Mouse (Mus musculus) Patski (cell line): ENCODE results near the gene Tmem110. TPM values are rescaled to one million over a fixed set of nuclear protein-coding genes. Genes with fewer than 3 reads are reported as not detected.

Experiments used
- ATAC-seq: fragments of 100-300 bp; one replicate; pipeline ENCODE4 v1.8.0; 2021
- CTCF ChIA-PET: fragments of 350-600 bp; sonication (Branson Sonifier 250); formaldehyde crosslinking; loops from one replicate; lab custom pipeline; 2022; ENCODE audit warnings: inconsistent platforms; lab: Charles Lee
- POLR2A ChIA-PET: fragments of 350-600 bp; sonication (Branson Sonifier 250); formaldehyde crosslinking; loops from one replicate; lab custom pipeline; 2022; ENCODE audit warnings: antibody characterized with exemption, inconsistent platforms; lab: Charles Lee
- DNase-seq: peaks from one replicate; pipeline ENCODE4 v3.0.0-alpha.2; 2011; ENCODE audit warnings: low read depth, low spot score
- H3K27me3 ChIP-seq: fragments of 371-371 bp; one replicate; pipeline ENCODE4 v1.5.1; 2021
- CTCF ChIP-seq: fragments of 100-300 bp; IDR thresholded peaks from one replicate; pipeline ENCODE4 v1.5.1; 2021
- in situ Hi-C: fragments of 300-500 bp; cut with MboI; formaldehyde crosslinking; loops from 3 replicates; pipeline ENCODE4 v1.11.1; 2018; ENCODE audit warnings: low pct_unique_long_range_greater_than_20kb, mixed read lengths
- polyA plus RNA-seq: library from polyadenylated mRNA; unstranded; gene quantifications from one replicate; pipeline ENCODE4 v1.2.3, GENCODE M21; 2021

Tmem110 gene
- polyA plus RNA-seq, 1 experiment from 2014 or later, result 15.0 TPM

DNA sequence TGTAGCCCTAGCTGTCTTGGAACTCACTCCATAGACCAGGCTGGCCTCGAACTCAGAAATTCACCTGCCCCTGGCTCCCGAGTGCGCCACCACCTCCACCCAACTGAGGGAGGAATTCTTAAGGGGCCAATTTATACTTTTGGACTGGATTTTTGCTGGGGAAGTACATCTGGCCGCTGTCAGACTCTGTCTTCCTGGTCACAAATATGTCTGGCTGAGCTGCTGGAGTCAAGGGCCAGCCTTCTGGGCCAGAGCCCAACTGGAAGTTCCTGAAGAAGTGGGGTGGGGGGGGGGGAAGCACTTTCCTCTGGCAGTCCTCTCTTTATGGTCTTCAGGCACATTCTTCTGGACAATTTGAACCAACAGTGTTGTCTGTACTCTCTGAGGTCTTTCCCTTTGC, 2.7 kb downstream of the Tmem110 start:
- no peaks in the 10 kb centered on the region for H3K27me3 ChIP-seq
- in situ Hi-C loops, result no loop called here
- DNase-seq (no peak), ATAC-seq (no peak)
- no peak for TF ChIP-seq CTCF
- POLR2A ChIA-PET, result no interaction called here
- CTCF ChIA-PET, result no interaction called here

- TF ChIP-seq CTCF, result no peak
- in situ Hi-C loops, result no loop called here
- ATAC-seq (no peak), DNase-seq (no peak)
- POLR2A ChIA-PET, result interaction anchor here (1.0 kb wide), 1 partner anchor 19 kb away, joined by 3 read pairs; no protein-coding TSS in a partner anchor
- H3K27me3 ChIP-seq, result no peaks in the 10 kb centered on the region
- CTCF ChIA-PET, result interaction anchor here (1.4 kb wide), 1 partner anchor 10 kb away, joined by 3 read pairs; no protein-coding TSS in a partner anchor
These were observed 3.5 kb downstream of the Tmem110 start for GRCm38 (mm10) chr14:30828635-30829460.

DNA sequence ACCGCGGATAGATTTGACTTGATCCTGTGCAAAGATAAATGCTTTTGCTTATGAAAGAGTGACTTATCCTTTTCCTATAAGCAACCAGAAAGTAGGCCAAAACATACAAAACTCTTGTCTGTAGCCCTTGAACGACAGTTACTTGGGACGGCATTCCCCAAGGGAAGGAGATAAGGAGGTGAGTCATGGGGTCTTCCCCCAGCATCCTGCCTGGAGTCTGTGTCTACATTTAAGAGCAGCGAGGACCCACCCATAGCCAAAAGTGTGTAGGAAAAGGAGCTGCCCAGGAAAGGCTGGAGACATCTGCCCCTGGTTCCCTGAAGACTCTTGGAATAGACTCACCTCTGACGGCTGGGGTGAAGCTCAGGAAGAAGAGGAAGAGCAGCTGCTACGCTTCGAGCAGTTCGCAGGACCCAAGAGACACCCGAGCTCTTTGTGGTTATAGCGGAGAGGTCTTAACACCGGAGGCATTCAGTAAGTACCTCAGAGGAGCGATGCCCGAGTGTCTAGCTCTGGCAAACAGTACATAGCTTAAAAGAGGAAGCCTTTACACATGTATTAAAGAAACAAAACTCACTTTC, 12.1 kb downstream of the Tmem110 start:
- in situ Hi-C loops, result no loop called here
- ChIA-PET POLR2A (no interaction called here), CTCF (no interaction called here)

DNA sequence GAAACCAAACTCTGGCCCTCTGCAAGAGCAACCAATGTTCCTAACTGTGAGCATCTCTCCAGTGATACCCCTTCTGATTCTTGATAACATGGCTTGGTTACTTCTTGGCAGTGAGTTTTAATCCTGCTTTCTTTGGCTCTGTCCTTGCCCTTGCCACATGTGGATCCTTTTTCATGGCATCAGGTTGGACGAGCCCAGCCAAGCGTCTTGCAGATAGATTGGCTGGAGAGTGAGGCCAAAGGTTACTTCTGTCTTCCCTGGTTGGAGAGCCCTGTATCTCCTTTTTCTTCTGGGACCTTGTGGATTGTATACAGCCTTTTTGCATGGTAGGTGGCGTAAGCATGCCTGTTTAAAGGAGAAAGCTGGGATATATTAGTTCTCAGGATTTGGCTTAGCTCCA, 18.3 kb downstream of the Tmem110 start:
- TF ChIP-seq CTCF, result no peak

More for the DNA sequence above, 12.1 kb downstream of the Tmem110 start:
- H3K27me3 ChIP-seq, result no peaks in the 10 kb centered on the region
- TF ChIP-seq CTCF, result no peak
- ATAC-seq (no peak), DNase-seq (no peak)

DNA sequence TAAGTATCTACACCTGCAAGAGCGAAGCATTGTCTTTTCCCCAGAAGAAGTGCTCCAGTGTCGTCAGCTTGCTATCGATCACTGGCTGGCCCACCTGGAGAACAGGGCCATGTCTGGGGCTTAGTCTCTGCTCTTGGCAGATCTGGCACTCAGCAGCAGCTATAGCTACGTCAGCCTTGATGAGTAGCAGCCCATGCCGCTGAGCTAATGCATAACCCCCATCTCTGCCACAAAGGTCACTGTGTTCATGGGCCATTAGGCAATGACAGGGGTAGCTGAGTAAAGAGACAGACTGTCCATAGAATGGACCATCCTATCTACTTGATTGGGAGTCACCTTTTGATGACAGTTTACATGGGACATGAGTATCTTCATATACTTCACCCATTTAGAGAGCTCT, 25.1 kb downstream of the Tmem110 start:
- CTCF ChIA-PET, result no interaction called here
- no peak for TF ChIP-seq CTCF
- in situ Hi-C loops, result no loop called here
- POLR2A ChIA-PET, result no interaction called here
- H3K27me3 ChIP-seq, result no peaks in the 10 kb centered on the region
- ATAC-seq, result no peak
- DNase-seq, result no peak

More for the DNA sequence above, 18.3 kb downstream of the Tmem110 start:
- ChIA-PET POLR2A (no interaction called here), CTCF (interaction anchor here (1.3 kb wide), 1 partner anchor 23 kb away, joined by 5 read pairs; no protein-coding TSS in a partner anchor)
- in situ Hi-C loops, result no loop called here
- DNase-seq (no peak), ATAC-seq (no peak)
- no peaks in the 10 kb centered on the region for H3K27me3 ChIP-seq

- POLR2A ChIA-PET, result no interaction called here
- ATAC-seq, result no peak
- TF ChIP-seq CTCF, result no peak
- H3K27me3 ChIP-seq, result no peaks in the 10 kb centered on the region
- in situ Hi-C loops, result no loop called here
- DNase-seq, result no peak
- CTCF ChIA-PET, result interaction anchor here (1.9 kb wide), 1 partner anchor 15 kb away, joined by 6 read pairs; no protein-coding TSS in a partner anchor
These were observed 26.9 kb downstream of the Tmem110 start for GRCm38 (mm10) chr14:30852325-30852724.

DNA sequence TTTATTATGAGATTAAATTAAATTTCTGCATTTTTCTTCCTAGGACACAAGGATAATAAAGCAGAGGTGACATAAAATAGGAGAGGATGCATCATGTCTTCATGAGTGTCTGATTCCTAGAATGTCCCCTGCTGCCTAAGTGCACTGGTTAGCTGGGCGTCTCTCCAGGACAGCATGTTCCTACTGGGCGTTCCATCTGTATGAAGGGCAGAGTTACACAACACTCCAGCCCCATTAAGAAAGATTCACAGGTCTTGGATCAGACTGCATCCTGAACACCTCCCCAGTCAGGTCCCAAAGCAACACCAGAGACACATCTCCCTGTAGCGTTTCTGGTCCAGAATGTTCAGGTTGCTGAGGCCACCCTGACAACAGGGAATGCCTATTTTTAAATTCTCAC, 29.9 kb downstream of the Tmem110 start:
- TF ChIP-seq CTCF, result no peak
- in situ Hi-C loops, result no loop called here
- DNase-seq (no peak), ATAC-seq (no peak)
- POLR2A ChIA-PET, result no interaction called here
- no peaks in the 10 kb centered on the region for H3K27me3 ChIP-seq
- CTCF ChIA-PET, result interaction anchor here (1.0 kb wide), 1 partner anchor 12 kb away, joined by 3 read pairs; no protein-coding TSS in a partner anchor

DNA sequence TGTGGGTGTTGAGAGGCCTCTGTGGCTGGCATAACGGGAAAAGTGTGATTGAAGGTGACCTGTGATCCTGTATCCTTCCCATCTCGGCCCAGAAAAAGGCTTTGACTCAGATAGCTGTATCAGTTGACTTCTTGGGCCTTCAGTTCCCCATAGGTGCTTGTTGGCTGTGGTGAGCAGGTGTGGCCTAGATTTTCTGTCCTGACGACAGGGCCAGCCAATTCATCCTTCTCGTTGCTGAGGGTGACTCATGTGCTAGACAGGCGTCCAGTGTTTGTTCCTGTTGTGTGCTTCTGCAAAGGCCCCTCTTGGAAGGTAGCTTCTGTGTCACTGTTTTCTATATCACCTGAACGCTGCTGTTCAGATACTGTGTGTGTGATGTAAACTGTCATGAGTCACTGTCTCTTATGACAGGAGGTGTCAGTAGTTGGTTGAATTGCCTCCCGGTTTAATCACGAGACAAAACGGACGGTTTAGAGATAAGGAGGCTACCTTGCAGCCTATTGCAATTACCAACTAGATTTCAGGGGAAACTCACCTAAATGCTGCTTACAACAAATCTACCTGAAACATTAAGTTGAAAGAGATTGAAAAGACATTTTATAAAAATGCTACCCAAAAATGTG, 31.6 kb downstream of the Tmem110 start:
- H3K27me3 ChIP-seq, result no peaks in the 10 kb centered on the region
- ChIA-PET CTCF (interaction anchor here (1.0 to 1.7 kb wide), 4 partner anchors 10 to 86 kb away, joined by 3 to 11 read pairs (median 6); partner anchors contain the start of gene Itih1), POLR2A (no interaction called here)
- in situ Hi-C loops, result no loop called here
- DNase-seq (no peak), ATAC-seq (no peak)
- no peak for TF ChIP-seq CTCF

DNA sequence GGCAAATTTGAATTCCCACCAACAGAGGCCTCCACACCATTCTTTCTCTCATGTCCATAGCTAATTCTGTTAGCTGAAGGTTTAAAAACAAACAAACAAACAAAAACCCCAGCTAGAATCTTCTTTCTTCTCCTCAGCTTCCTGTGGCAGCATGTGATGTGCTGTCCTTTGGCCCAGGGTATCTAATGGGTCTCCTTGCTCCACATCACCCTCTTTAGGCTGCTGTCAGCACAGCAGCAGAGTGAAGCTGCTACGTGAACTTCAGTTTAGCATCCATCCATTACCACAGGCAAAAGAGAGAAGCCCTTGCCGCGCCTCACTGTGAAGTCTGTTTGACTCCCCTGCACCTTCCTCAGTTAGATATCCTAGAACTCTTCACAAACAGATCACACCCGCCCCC, 32.6 kb downstream of the Tmem110 start:
- CTCF ChIA-PET, result interaction anchor here (1.0 to 1.7 kb wide), 4 partner anchors 9 to 85 kb away, joined by 3 to 11 read pairs (median 6); partner anchors contain the start of gene Itih1
- DNase-seq (no peak), ATAC-seq (no peak)
- H3K27me3 ChIP-seq, result no peaks in the 10 kb centered on the region
- in situ Hi-C loops, result no loop called here
- peak; percentile 45 for TF ChIP-seq CTCF
- POLR2A ChIA-PET, result no interaction called here

DNA sequence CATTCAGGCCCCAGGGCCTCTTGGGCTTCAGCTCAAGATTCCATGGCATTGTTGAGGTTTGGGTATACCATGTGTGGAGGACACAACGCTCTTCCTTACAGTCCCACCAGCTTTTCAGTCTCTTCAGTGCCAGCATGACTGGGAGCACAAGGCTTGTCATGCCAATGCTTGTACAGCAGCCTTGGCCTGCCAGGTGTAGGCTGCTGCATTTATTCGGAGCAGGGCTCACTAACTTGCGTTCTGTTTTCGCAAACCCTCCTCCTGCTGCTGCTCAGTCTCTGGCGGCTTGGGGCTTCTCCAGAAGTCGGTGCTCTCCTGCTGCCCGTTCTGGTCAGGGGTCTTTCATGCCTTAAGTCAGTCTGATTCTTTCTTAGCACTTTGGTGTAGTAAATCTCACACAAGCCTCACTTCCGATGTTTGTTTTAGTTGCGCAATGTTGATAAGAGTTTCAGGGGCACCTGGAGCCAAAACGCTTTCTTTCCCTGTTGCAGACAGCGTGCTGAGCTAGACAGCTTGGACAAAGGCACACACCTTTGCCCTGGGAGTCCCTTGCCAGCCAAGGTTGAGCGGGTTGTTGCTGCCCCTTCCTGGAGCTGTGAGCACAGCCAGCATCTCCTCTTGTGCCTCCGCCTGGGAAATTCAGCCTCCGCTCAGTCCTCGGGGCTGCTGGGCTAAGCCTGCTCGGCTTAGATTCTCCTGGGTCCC, 36.2 kb downstream of the Tmem110 start:
- ATAC-seq (no peak), DNase-seq (no peak)
- H3K27me3 ChIP-seq, result no peaks in the 10 kb centered on the region
- ChIA-PET POLR2A (interaction anchor here (1.3 kb wide), 1 partner anchor 82 kb away, joined by 3 read pairs; no protein-coding TSS in a partner anchor), CTCF (interaction anchor here (1.0 kb wide), 1 partner anchor 17 kb away, joined by 3 read pairs; no protein-coding TSS in a partner anchor)
- in situ Hi-C loops, result no loop called here
- TF ChIP-seq CTCF, result no peak
